Mouse (Mus musculus): Measurements from ENCODE around the gene Mipol1. TPM values are rescaled to one million over a fixed set of nuclear protein-coding genes. Genes with fewer than 3 reads are reported as not detected.

Mipol1 gene
- polyA plus RNA-seq, 1 experiment from 2014 or later = 7.7 TPM

DNA sequence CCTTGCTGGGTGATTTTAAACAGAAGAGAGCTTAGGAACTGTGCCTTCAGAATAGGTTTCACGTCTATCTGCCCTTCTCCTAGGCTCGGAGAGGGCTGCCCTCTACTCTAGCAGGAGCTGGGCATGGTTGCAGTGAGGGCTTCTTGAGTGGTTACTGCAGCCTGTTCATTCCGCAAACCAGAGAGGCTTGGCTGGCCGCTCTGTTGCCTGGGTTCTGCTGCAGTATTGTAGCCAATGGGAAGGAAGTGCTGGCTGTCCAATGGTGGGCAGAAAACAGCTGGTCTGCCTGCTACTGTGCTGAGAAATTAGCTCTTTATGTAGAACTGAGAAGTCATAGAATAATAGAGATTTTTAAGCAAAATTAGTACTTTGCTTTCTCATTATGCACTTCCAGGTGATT, 169.3 kb downstream of the Mipol1 start:
- WGBS = 67% methylated on average over 4 of the region's 4 CpGs
- Histone ChIP-seq H3K9me3 (ENCODE audit: control insufficient read depth, low read length) (no peaks in the 10 kb centered on the region), H3K4me1 (ENCODE audit: control insufficient read depth in 2 of 2, insufficient read depth in 2 of 2, low read length in 2 of 2) (no peaks in the 10 kb centered on the region), H3K27me3 (ENCODE audit: control insufficient read depth, insufficient read depth, low read length) (no peaks in the 10 kb centered on the region), H3K4me3 (ENCODE audit: control insufficient read depth in 1 of 2, insufficient read depth in 1 of 2, low read depth in 1 of 2, low read length in 2 of 2) (no peak overlapping the region), H3K4me2 (ENCODE audit: low read length) (no peak overlapping the region), H3K27ac (replicated peaks in 1 of 2; ENCODE audit: control insufficient read depth in 1 of 2, insufficient read depth in 1 of 2, low read depth in 2 of 2, low read length in 2 of 2) (no peak overlapping the region), H3K36me3 (ENCODE audit: control insufficient read depth, insufficient read depth, low read length) (no peaks in the 10 kb centered on the region), H3K9ac (ENCODE audit: low read length) (no peak overlapping the region)
- ATAC-seq (ENCODE audit: insufficient number of reproducible peaks, insufficient read depth, low FRiP score, low read depth) = no peak

DNA sequence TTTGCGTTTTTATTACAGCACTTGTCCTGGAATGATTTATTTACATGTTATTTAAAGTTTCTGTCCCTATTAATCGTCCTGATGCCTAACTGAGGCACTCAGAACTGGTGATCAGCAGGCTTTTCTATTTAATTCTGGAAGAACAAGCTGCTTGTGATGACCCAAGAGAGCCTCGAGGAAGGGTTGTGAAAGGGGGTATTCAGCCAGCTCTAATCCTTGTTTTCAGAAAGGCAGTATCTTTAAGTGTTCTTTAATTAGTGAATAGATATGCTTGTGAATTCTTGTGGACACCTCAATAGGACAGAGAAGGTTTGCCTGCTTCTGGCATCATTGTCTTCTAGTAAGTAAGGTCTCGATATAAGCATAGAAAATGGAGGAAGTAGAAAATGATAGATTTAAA, 170.0 kb downstream of the Mipol1 start:
- no peak overlapping the region for H3K27ac ChIP-seq (replicated peaks in 1 of 2; ENCODE audit: control insufficient read depth in 1 of 2, insufficient read depth in 1 of 2, low read depth in 2 of 2, low read length in 2 of 2)
- H3K4me1 ChIP-seq (ENCODE audit: control insufficient read depth in 2 of 2, insufficient read depth in 2 of 2, low read length in 2 of 2) = no peaks in the 10 kb centered on the region
- H3K4me3 ChIP-seq (ENCODE audit: control insufficient read depth in 1 of 2, insufficient read depth in 1 of 2, low read depth in 1 of 2, low read length in 2 of 2) = no peak overlapping the region
- WGBS = 60% methylated on average over 4 of the region's 4 CpGs
- H3K4me2 ChIP-seq (ENCODE audit: low read length) = no peak overlapping the region
- no peak overlapping the region for H3K9ac ChIP-seq (ENCODE audit: low read length)
- ATAC-seq (ENCODE audit: insufficient number of reproducible peaks, insufficient read depth, low FRiP score, low read depth) = no peak
- no peaks in the 10 kb centered on the region for H3K36me3 ChIP-seq (ENCODE audit: control insufficient read depth, insufficient read depth, low read length)
- H3K9me3 ChIP-seq (ENCODE audit: control insufficient read depth, low read length) = no peaks in the 10 kb centered on the region
- H3K27me3 ChIP-seq (ENCODE audit: control insufficient read depth, insufficient read depth, low read length) = no peaks in the 10 kb centered on the region

DNA sequence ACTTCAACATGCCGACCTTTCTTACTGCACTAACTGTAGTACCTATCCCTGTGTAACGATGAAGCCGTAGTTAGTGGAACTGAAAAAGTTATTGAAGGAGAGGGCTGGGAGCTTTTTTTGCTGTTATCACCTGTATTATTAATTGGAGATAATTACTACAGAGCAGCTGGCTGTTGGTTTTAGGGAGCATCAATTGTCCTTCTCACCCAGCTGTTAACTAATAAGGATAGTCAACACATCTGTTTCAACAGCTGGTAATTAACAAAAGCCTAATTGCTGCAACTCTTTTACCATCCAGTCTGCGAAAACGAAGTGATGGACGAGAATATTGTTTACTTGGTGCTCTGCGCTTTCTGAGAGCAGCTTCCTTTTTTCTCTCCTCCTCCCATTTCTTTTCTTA, 170.9 kb downstream of the Mipol1 start:
- WGBS = 74% methylated on average over 7 of the region's 7 CpGs
- H3K9me3 ChIP-seq (ENCODE audit: control insufficient read depth, low read length) = no peaks in the 10 kb centered on the region
- no peak overlapping the region for H3K27ac ChIP-seq (replicated peaks in 1 of 2; ENCODE audit: control insufficient read depth in 1 of 2, insufficient read depth in 1 of 2, low read depth in 2 of 2, low read length in 2 of 2)
- no peaks in the 10 kb centered on the region for H3K36me3 ChIP-seq (ENCODE audit: control insufficient read depth, insufficient read depth, low read length)
- H3K9ac ChIP-seq (ENCODE audit: low read length) = no peak overlapping the region
- ATAC-seq (ENCODE audit: insufficient number of reproducible peaks, insufficient read depth, low FRiP score, low read depth) = no peak
- H3K4me1 ChIP-seq (ENCODE audit: control insufficient read depth in 2 of 2, insufficient read depth in 2 of 2, low read length in 2 of 2) = no peaks in the 10 kb centered on the region
- no peak overlapping the region for H3K4me3 ChIP-seq (ENCODE audit: control insufficient read depth in 1 of 2, insufficient read depth in 1 of 2, low read depth in 1 of 2, low read length in 2 of 2)
- no peak overlapping the region for H3K4me2 ChIP-seq (ENCODE audit: low read length)
- H3K27me3 ChIP-seq (ENCODE audit: control insufficient read depth, insufficient read depth, low read length) = no peaks in the 10 kb centered on the region

DNA sequence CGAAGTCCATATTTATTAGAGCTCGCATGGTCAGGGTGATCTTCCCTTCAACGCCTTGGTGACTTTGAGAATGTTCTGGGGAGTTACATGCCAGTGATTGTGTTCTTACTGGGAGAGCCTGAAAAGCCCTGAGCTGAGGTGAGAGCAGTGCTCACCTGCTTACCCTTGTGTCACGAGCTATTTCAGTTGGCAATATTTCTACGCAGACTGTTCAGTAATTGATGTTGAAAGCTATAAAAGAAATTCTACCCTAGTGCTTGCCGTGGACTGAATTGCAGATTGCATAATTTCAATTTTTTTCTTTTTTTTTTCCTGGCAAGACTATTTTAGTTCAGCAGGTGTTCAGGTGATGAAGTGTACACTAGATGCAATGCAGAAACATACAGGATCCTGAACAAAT, 172.1 kb downstream of the Mipol1 start:
- Histone ChIP-seq H3K9me3 (ENCODE audit: control insufficient read depth, low read length) (no peaks in the 10 kb centered on the region), H3K4me3 (ENCODE audit: control insufficient read depth in 1 of 2, insufficient read depth in 1 of 2, low read depth in 1 of 2, low read length in 2 of 2) (no peak overlapping the region), H3K27ac (replicated peaks in 1 of 2; ENCODE audit: control insufficient read depth in 1 of 2, insufficient read depth in 1 of 2, low read depth in 2 of 2, low read length in 2 of 2) (no peak overlapping the region), H3K36me3 (ENCODE audit: control insufficient read depth, insufficient read depth, low read length) (no peaks in the 10 kb centered on the region), H3K27me3 (ENCODE audit: control insufficient read depth, insufficient read depth, low read length) (no peaks in the 10 kb centered on the region), H3K9ac (ENCODE audit: low read length) (no peak overlapping the region), H3K4me1 (ENCODE audit: control insufficient read depth in 2 of 2, insufficient read depth in 2 of 2, low read length in 2 of 2) (no peaks in the 10 kb centered on the region), H3K4me2 (ENCODE audit: low read length) (no peak overlapping the region)
- ATAC-seq (ENCODE audit: insufficient number of reproducible peaks, insufficient read depth, low FRiP score, low read depth) = no peak
- 79% methylated on average over 6 of the region's 6 CpGs for WGBS

DNA sequence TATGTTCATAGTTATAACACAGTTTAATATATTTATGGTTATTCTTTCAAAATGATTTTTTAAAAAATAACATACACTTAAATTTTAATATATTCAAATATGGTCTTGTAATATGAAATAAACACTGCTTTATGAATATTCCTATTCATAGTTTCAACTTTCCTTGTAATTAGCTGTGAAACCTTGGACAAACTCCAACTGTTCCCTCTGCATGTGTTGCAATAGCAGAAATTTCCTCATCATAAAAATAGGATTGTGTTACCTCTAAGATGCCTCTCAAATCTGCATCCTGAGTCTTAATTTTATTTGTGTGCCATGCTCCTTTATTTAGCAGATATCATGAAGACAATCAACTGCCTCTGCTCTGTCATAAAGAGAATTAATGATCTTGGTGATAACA, 179.7 kb downstream of the Mipol1 start:
- no peak for ATAC-seq (ENCODE audit: insufficient number of reproducible peaks, insufficient read depth, low FRiP score, low read depth)
- Histone ChIP-seq H3K4me1 (ENCODE audit: control insufficient read depth in 2 of 2, insufficient read depth in 2 of 2, low read length in 2 of 2) (no peaks in the 10 kb centered on the region), H3K27ac (replicated peaks in 1 of 2; ENCODE audit: control insufficient read depth in 1 of 2, insufficient read depth in 1 of 2, low read depth in 2 of 2, low read length in 2 of 2) (no peak overlapping the region), H3K9ac (ENCODE audit: low read length) (no peak overlapping the region), H3K9me3 (ENCODE audit: control insufficient read depth, low read length) (no peaks in the 10 kb centered on the region), H3K4me3 (ENCODE audit: control insufficient read depth in 1 of 2, insufficient read depth in 1 of 2, low read depth in 1 of 2, low read length in 2 of 2) (no peak overlapping the region), H3K27me3 (ENCODE audit: control insufficient read depth, insufficient read depth, low read length) (no peaks in the 10 kb centered on the region), H3K4me2 (ENCODE audit: low read length) (no peak overlapping the region), H3K36me3 (ENCODE audit: control insufficient read depth, insufficient read depth, low read length) (no peaks in the 10 kb centered on the region)

DNA sequence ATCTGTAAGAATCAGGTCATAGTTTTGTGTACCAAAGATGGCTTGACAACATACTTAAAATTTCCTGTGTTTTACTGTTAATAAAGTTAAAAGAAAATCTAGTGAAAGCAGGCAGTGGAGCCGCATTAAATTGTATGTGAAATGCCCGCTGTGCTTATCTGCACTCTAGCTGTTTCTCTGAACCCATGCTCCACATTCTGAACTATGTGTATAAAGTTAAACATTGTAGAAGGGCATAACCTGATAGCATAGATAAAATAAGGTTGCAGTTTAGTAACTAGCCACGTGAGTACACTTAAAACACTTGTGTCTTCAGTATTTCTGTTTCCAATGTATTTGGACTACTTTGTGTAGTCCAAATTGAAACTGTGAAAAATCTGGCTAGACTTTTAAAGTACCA, 183.6 kb downstream of the Mipol1 start:
- H3K27me3 ChIP-seq (ENCODE audit: control insufficient read depth, insufficient read depth, low read length) = no peaks in the 10 kb centered on the region
- H3K36me3 ChIP-seq (ENCODE audit: control insufficient read depth, insufficient read depth, low read length) = no peaks in the 10 kb centered on the region
- WGBS = 71% methylated on average over 3 of the region's 3 CpGs
- no peak overlapping the region for H3K4me3 ChIP-seq (ENCODE audit: control insufficient read depth in 1 of 2, insufficient read depth in 1 of 2, low read depth in 1 of 2, low read length in 2 of 2)
- ATAC-seq (ENCODE audit: insufficient number of reproducible peaks, insufficient read depth, low FRiP score, low read depth) = no peak
- no peak overlapping the region for H3K4me2 ChIP-seq (ENCODE audit: low read length)
- H3K9me3 ChIP-seq (ENCODE audit: control insufficient read depth, low read length) = no peaks in the 10 kb centered on the region
- H3K27ac ChIP-seq (replicated peaks in 1 of 2; ENCODE audit: control insufficient read depth in 1 of 2, insufficient read depth in 1 of 2, low read depth in 2 of 2, low read length in 2 of 2) = no peak overlapping the region
- H3K9ac ChIP-seq (ENCODE audit: low read length) = no peak overlapping the region
- H3K4me1 ChIP-seq (ENCODE audit: control insufficient read depth in 2 of 2, insufficient read depth in 2 of 2, low read length in 2 of 2) = no peaks in the 10 kb centered on the region

DNA sequence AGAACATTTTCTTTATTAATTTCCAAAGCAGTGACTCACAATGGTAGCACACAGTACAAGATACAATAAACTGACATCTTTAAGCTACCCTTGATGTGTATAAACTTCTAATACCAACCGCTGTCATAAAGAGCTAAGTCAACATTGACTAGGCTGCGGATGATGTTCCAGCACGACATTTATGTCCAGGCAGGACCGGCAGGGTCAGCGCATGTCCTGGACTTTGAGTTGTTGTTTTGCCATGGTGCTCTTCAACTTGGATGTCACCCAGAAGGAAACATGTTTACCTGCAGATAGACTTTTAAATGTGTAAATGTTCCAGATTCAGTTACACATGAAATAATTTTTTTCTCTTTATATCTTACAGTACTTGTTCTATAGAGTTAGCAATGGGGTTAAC, 194.7 kb downstream of the Mipol1 start:
- no peaks in the 10 kb centered on the region for H3K27me3 ChIP-seq (ENCODE audit: control insufficient read depth, insufficient read depth, low read length)
- no peak for ATAC-seq (ENCODE audit: insufficient number of reproducible peaks, insufficient read depth, low FRiP score, low read depth)
- no peak overlapping the region for H3K4me2 ChIP-seq (ENCODE audit: low read length)
- H3K4me1 ChIP-seq (ENCODE audit: control insufficient read depth in 2 of 2, insufficient read depth in 2 of 2, low read length in 2 of 2) = no peaks in the 10 kb centered on the region
- H3K27ac ChIP-seq (replicated peaks in 1 of 2; ENCODE audit: control insufficient read depth in 1 of 2, insufficient read depth in 1 of 2, low read depth in 2 of 2, low read length in 2 of 2) = no peak overlapping the region
- 94% methylated on average over 5 of the region's 5 CpGs for WGBS
- H3K9ac ChIP-seq (ENCODE audit: low read length) = no peak overlapping the region
- H3K36me3 ChIP-seq (ENCODE audit: control insufficient read depth, insufficient read depth, low read length) = no peaks in the 10 kb centered on the region
- H3K4me3 ChIP-seq (ENCODE audit: control insufficient read depth in 1 of 2, insufficient read depth in 1 of 2, low read depth in 1 of 2, low read length in 2 of 2) = no peak overlapping the region
- no peaks in the 10 kb centered on the region for H3K9me3 ChIP-seq (ENCODE audit: control insufficient read depth, low read length)

DNA sequence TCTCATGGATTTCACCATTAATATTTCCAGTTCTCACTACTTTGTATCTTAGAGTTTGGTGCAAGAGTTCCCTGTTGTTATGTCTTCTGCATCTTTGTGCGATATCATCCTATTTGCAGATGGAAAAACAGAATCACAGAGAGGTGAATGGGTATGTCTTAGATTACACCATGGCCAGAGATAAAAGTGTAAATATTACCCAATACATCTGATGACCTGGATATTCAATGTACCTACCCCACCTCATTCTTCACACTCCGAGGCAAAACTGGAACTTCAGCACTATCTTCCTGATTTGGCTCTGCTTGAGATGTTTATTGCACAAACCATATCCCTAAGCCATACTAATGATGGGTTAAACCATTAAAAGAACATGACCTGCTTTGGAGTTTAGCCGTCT, 198.0 kb downstream of the Mipol1 start:
- no peak for ATAC-seq (ENCODE audit: insufficient number of reproducible peaks, insufficient read depth, low FRiP score, low read depth)
- no peaks in the 10 kb centered on the region for H3K9me3 ChIP-seq (ENCODE audit: control insufficient read depth, low read length)
- no peaks in the 10 kb centered on the region for H3K4me1 ChIP-seq (ENCODE audit: control insufficient read depth in 2 of 2, insufficient read depth in 2 of 2, low read length in 2 of 2)
- 84% methylated on average over 3 of the region's 3 CpGs for WGBS
- no peak overlapping the region for H3K4me3 ChIP-seq (ENCODE audit: control insufficient read depth in 1 of 2, insufficient read depth in 1 of 2, low read depth in 1 of 2, low read length in 2 of 2)
- H3K4me2 ChIP-seq (ENCODE audit: low read length) = no peak overlapping the region
- no peaks in the 10 kb centered on the region for H3K36me3 ChIP-seq (ENCODE audit: control insufficient read depth, insufficient read depth, low read length)
- no peak overlapping the region for H3K9ac ChIP-seq (ENCODE audit: low read length)
- no peak overlapping the region for H3K27ac ChIP-seq (replicated peaks in 1 of 2; ENCODE audit: control insufficient read depth in 1 of 2, insufficient read depth in 1 of 2, low read depth in 2 of 2, low read length in 2 of 2)
- no peaks in the 10 kb centered on the region for H3K27me3 ChIP-seq (ENCODE audit: control insufficient read depth, insufficient read depth, low read length)
